Mouse (Mus musculus): ENCODE results near the gene Inpp5e. TPM values are rescaled to one million over a fixed set of nuclear protein-coding genes. Genes with fewer than 3 reads are reported as not detected.

Inpp5e gene
- total RNA-seq, 2 experiments from 2014 or later, result 4.7 to 11.6 TPM

Other genes starting within 250 kb of the Inpp5e start
- not detected in 2 replicates for gene Lhx3, start 200.9 kb downstream of the Inpp5e start, total RNA-seq (2014; fragmentation: Nextera tagmentation)
- not detected in 2 replicates for gene Lhx3, start 200.9 kb downstream of the Inpp5e start, total RNA-seq (2017)
- gene Qsox2, start 171.7 kb downstream of the Inpp5e start, total RNA-seq (2014; fragmentation: Nextera tagmentation), result 10.9 and 11.5 TPM in 2 replicates
- gene Qsox2, start 171.7 kb downstream of the Inpp5e start, total RNA-seq (2017), result 4.8 and 7.1 TPM in 2 replicates
- not detected in 2 replicates for gene Ccdc187, start 114.6 kb downstream of the Inpp5e start, total RNA-seq (2014; fragmentation: Nextera tagmentation)
- not detected in 2 replicates for gene Ccdc187, start 114.6 kb downstream of the Inpp5e start, total RNA-seq (2017)
- gene Gpsm1, start 93.7 kb downstream of the Inpp5e start, total RNA-seq (2014; fragmentation: Nextera tagmentation), result 7.0 and 16.3 TPM in 2 replicates
- 10.6 and 13.8 TPM in 2 replicates for gene Gpsm1, start 93.7 kb downstream of the Inpp5e start, total RNA-seq (2017)
- gene Dnlz, start 57.1 kb downstream of the Inpp5e start, total RNA-seq (2014; fragmentation: Nextera tagmentation), result 9.5 and 10.4 TPM in 2 replicates
- gene Dnlz, start 57.1 kb downstream of the Inpp5e start, total RNA-seq (2017), result 5.9 and 7.6 TPM in 2 replicates
- gene Card9, start 48.3 kb downstream of the Inpp5e start, total RNA-seq (2014; fragmentation: Nextera tagmentation), result 42.3 and 55.8 TPM in 2 replicates
- 121 and 122 TPM in 2 replicates for gene Card9, start 48.3 kb downstream of the Inpp5e start, total RNA-seq (2017)
- 23.4 and 56.4 TPM in 2 replicates for gene Snapc4, start 28.6 kb downstream of the Inpp5e start, total RNA-seq (2014; fragmentation: Nextera tagmentation)
- 25.9 and 46.0 TPM in 2 replicates for gene Snapc4, start 28.6 kb downstream of the Inpp5e start, total RNA-seq (2017)
- 48.3 and 61.2 TPM in 2 replicates for gene Entr1, start 19.9 kb downstream of the Inpp5e start, total RNA-seq (2014; fragmentation: Nextera tagmentation)
- 42.2 and 42.5 TPM in 2 replicates for gene Entr1, start 19.9 kb downstream of the Inpp5e start, total RNA-seq (2017)
- 43.7 and 49.2 TPM in 2 replicates for gene Pmpca, start 19.9 kb downstream of the Inpp5e start, total RNA-seq (2014; fragmentation: Nextera tagmentation)
- gene Pmpca, start 19.9 kb downstream of the Inpp5e start, total RNA-seq (2017), result 60.0 and 79.2 TPM in 2 replicates
- 42.3 and 47.0 TPM in 2 replicates for gene Sec16a, start 36.0 kb upstream of the Inpp5e start, total RNA-seq (2014; fragmentation: Nextera tagmentation)
- 29.8 and 32.5 TPM in 2 replicates for gene Sec16a, start 36.0 kb upstream of the Inpp5e start, total RNA-seq (2017)
- gene Notch1, start 107.5 kb upstream of the Inpp5e start, total RNA-seq (2014; fragmentation: Nextera tagmentation), result 19.2 and 22.6 TPM in 2 replicates
- 8.1 and 8.5 TPM in 2 replicates for gene Notch1, start 107.5 kb upstream of the Inpp5e start, total RNA-seq (2017)
- 22.7 and 32.6 TPM in 2 replicates for gene Egfl7, start 170.8 kb upstream of the Inpp5e start, total RNA-seq (2014; fragmentation: Nextera tagmentation)
- 9.6 and 20.4 TPM in 2 replicates for gene Egfl7, start 170.8 kb upstream of the Inpp5e start, total RNA-seq (2017)
- gene Gm20532, start 177.4 kb upstream of the Inpp5e start, total RNA-seq (2014; fragmentation: Nextera tagmentation), result not detected in 2 replicates
- gene Gm20532, start 177.4 kb upstream of the Inpp5e start, total RNA-seq (2017), result not detected in 2 replicates
- gene Agpat2, start 195.2 kb upstream of the Inpp5e start, total RNA-seq (2014; fragmentation: Nextera tagmentation), result 42.4 and 46.7 TPM in 2 replicates
- 50.2 and 55.2 TPM in 2 replicates for gene Agpat2, start 195.2 kb upstream of the Inpp5e start, total RNA-seq (2017)
- 11.1 and 13.9 TPM in 2 replicates for gene Fam69b, start 219.3 kb upstream of the Inpp5e start, total RNA-seq (2014; fragmentation: Nextera tagmentation)
- 8.3 and 9.3 TPM in 2 replicates for gene Fam69b, start 219.3 kb upstream of the Inpp5e start, total RNA-seq (2017)